Mouse (Mus musculus) frontal cortex, postnatal 14 days (tissue): ENCODE results near the gene Ptprn2.

ENCODE experiments used
- DNase-seq, 2 experiments: peaks; one replicate each; pipeline ENCODE4 v3.0.0; 2022; ENCODE audit warnings: low spot score in 2 of 2

The Ptprn2 gene

GRCm38 (mm10) chr12:117214919-117215318 is 729.4 kb downstream of the Ptprn2 start:
- no peak for DNase-seq

GRCm38 (mm10) chr12:117221909-117222308 is 736.4 kb downstream of the Ptprn2 start:
- no peak for DNase-seq

DNA sequence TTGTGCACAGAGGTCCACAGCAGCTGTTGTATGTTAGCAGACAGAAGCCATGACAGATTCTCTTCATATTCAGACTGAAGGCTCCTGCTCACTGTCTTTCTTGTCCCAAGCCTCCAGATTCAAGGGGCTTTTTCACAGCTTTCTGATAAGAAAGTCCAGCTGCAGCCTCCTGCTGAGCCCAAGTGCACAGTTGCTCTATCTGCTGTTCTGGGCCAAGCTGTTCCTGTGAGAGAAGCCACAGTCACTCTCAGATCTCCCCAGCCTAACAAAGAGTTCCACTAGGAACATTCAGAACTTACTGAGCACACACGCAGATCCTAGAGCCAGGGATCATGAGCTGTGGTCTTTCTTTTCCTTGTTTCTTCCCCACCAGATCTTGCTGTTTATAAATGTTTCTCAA is 738.5 kb downstream of the Ptprn2 start:
- DNase-seq = no peak

DNA sequence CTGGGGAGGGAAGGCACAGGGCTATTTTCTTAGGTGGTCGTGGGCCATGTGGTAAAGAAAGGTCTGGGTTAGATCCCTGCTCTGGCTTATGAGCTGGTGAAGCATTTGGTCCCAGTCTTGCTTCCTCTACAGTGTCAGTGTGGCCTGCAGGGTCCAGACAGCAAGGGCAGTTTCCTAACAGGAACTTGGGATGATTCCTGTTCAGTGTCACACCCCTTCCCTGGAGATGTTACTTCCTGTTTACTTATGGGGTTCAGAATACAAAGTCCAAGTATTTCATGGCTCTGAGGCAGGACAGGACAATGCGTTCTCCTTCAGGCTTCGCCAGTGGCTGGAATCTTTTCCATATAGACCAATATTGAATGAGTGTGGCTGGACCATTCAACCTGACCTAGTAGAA is 741.7 kb downstream of the Ptprn2 start:
- DNase-seq = no peak

- no peak for DNase-seq
Observed at GRCm38 (mm10) chr12:117229442-117229841, 743.9 kb downstream of the Ptprn2 start.

DNA sequence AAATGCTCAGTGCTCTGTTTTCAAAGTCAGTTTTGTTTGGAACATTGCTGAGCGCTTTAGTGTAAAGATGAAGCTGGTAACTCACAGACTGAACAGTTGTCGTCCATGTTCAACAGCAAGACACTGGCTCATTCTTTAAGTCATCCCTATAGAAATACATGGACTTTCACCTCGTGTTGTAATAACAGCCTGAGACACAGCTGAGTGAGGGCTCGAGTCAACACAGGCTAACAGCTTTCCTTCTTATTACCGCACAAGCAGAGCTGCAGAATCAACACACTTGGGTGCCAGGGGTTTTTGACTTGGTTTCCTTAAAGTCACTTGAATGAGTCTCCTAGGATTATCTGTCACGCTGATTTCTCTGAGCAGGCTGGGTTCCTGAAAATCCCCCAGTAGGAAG is 744.8 kb downstream of the Ptprn2 start:
- no peak for DNase-seq

DNA sequence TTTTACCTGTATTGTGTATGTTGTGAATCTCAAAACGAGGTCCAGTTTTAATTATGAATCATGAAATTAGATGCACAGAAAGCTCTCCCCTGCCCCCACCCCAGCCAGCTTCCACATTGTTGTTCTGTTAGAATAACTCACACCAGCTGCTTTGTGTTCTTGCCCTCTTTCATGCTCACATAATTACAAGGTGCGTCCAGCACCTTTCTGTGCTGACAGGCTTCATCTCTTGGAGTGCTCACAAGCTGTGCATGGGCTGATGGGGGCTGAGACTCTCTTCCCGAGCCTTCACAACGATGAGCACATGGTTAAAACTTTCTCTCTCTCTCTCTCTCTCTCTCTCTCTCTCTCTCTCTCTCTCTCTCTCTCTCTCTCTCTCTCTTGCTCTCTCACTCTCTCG is 746.3 kb downstream of the Ptprn2 start:
- no peak for DNase-seq

DNA sequence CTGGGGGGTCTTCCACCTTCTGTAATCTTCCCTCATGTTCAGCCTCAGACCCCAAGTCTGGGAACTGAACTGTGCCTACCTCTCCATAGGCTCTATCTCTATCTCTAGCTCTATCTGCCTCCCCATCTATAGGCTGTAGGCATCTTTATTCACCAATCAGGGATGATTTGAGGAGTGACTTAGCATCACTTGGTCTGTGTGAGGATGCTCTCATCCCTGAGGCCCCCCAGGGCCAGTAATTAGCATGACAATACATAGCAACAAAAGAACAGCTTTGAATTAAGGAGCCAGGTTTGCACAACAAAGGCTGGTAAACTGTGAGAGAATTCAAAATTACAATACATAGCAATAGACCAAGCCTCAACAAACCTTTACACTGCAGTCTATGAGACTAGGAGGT is 749.6 kb downstream of the Ptprn2 start:
- no peak for DNase-seq

DNA sequence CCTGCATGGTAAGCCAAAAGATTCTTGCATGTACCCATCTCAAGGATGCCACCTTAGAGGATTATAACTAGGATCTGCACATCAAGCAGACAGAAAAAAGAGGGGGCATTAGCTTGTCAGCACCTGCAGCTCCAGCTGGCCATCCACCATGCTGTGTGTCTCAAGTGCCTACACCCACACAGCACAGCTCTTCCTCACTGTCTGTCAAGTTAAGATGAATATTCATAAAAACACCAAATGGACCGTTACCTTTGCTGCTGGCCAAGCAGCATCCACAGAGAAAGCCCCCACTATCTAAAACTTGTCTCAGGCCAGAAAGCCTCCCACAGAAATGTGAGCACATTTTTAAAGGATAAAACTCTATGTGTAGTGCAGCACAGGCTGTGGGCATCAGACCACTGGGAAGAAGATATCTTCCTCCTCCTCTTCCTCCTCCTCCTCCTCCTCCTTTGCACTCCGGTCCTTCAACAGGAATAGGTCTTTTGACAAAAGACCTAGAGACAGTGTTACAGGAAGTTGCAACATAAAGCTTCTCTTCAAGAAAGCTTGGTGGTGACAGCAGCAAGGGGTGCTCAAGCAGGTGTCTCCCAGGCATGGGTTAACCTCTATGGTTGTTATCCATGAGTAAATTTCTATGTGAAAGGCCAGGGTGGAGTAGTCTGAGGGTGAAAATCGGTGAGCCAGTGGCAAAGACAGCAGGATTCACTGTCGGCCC is 750.7 kb downstream of the Ptprn2 start:
- DNase-seq = no peak

- DNase-seq = no peak
Observed at GRCm38 (mm10) chr12:117236981-117237380, 751.5 kb downstream of the Ptprn2 start.

GRCm38 (mm10) chr12:117239927-117240715 is 754.6 kb downstream of the Ptprn2 start:
- DNase-seq = no peak

GRCm38 (mm10) chr12:117242181-117242580 is 756.7 kb downstream of the Ptprn2 start:
- no peak for DNase-seq

GRCm38 (mm10) chr12:117245885-117246478 is 760.5 kb downstream of the Ptprn2 start:
- no peak for DNase-seq

- no peak for DNase-seq
Observed at GRCm38 (mm10) chr12:117250465-117250864, 764.9 kb downstream of the Ptprn2 start.

DNA sequence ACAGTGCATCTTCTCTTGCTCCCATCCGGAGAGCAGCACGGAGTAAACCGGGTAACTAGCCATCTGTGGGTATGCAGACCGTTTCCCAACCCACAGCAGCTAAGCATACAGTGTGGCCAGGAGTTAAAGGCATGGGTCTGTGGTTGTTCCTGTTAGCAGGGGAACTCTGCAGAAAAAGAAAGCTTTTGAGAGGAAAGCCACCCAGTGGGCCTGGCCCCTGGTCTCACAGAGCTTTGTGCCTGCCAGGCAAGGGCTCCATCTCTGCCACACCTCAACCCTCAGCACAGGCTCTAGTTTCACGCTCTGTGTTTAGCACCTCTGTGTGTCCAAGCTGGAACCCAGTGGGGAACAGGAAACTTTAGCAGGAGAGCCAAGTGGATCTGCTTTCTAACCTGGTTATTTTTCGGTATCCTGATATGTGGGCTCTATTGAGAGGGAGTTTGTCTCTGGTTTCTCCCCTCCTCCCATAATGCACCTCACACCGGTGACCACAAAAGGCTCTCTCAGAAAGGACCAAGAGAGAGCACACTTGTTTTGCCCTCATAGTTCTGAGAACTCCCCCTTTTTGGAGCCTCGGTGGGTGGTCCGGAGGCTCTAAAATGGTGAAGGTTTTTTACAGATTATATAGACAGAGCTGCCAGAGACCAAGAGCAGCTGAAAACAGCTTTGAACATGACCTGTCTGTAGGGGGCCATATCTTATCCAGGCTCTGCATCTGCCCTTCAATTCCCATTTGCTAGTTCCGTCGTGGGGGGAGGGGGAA is 766.3 kb downstream of the Ptprn2 start:
- DNase-seq = no peak

- no peak for DNase-seq
Observed at GRCm38 (mm10) chr12:117252426-117252779, 766.9 kb downstream of the Ptprn2 start.

- DNase-seq = no peak
Observed at GRCm38 (mm10) chr12:117254356-117254755, 768.8 kb downstream of the Ptprn2 start.

DNA sequence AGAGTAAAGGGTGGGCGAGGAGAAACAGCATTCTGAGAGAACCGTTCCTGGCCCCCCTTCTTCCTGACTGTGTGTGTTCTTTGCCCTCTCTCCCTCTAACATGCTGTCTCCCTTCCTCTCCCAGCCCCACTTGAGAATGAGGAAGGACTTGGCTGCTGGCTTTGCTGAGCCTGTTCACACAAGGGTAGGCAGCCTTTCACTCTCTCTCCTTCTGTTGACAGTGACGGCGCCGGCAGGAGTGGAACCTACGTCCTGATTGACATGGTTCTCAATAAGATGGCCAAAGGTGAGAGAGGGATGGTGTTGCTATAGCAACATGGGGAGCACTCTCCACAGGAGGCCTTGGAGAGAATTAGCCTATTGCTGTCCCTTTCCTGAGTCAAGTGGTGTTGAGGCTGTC is 769.8 kb downstream of the Ptprn2 start:
- DNase-seq = no peak

DNA sequence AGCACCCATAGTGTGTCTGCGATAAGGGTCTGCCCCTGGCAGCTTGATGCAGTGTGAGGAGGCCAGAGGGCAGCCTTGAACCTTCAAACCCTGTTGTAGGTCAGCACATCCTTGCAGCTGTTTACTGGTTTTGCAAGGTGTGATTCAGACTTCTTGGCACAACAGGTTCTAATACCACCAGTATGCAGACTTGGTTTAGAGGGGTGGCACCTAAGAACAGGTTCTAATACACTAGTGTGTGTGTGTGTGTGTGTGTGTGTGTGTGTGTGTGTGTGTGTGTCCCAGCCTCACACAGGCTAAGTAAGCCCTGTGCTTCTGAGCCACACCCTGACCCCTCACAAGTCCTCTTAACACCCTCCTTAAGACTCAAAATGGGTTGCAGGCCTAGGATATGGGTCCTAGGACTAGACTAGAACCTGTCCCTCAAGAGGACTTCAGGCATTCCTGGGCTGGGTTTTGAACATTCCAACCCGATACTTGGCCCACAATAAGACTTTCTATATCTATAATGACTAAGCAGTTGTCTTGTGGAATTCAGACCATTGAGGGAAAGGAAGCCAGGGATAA is 770.3 kb downstream of the Ptprn2 start:
- no peak for DNase-seq

GRCm38 (mm10) chr12:117256849-117257204 is 771.3 kb downstream of the Ptprn2 start:
- no peak for DNase-seq

DNA sequence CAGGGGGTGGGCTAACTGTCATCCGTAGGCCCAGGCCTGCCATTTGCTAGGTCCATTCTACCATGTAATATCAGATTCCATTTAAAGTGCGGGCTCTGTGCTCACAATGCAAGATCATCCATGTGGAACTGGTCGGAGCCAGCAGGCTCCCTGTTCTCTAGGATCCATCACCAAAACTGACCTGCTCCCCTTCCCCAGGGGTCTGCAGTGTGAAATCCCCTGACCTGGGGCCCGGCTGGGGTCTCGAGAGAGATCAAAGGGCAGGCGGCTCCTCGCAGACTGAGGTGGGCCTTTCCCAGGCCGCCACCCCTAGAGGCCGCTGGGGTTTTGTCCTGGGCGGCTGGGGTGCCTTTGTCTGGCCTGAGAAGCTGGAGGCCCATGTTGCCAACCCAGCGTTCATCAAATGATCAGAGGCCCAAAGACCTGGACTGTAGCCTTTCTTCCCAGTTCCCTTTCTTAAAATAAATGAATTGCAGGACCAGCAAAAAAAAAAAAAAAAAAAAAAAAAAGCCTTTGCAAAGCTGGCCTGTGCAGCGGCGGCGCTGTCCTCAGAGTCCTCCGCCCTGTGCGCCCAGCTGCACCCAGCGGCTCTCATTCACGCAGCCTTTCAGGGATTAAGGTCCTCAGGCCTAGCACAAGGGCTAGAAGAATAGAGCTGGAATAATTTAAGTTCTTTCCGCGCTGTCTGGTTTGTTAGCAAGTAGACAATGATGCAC is 771.8 kb downstream of the Ptprn2 start:
- DNase-seq = no peak
